Mouse (Mus musculus) ES-E14 (cell line): ENCODE data around the gene Fgf14.

Experiments
- CHD2 ChIP-seq: IDR thresholded peaks from 2 replicates; pipeline ENCODE4 v1.6.1; 2014; ENCODE audit warnings: mild to moderate bottlenecking, low read depth, low read length, inconsistent platforms
- HCFC1 ChIP-seq: IDR thresholded peaks from 2 replicates; pipeline ENCODE4 v1.6.1; 2012; ENCODE audit warnings: low read length, inconsistent platforms, borderline replicate concordance; ENCODE audit not compliant: insufficient read depth
- MAFK ChIP-seq: IDR thresholded peaks from 2 replicates; pipeline ENCODE4 v1.6.1; 2014; ENCODE audit warnings: mild to moderate bottlenecking, low read depth, low read length, inconsistent platforms; ENCODE audit not compliant: insufficient read depth
- ZC3H11A ChIP-seq: IDR thresholded peaks from 2 replicates; pipeline ENCODE4 v1.6.1; 2012; ENCODE audit warnings: low read depth, mild to moderate bottlenecking, inconsistent platforms, low read length, borderline replicate concordance
- ZNF384 ChIP-seq: IDR thresholded peaks from 2 replicates; pipeline ENCODE4 v1.6.1; 2012; ENCODE audit warnings: low read depth, low read length, inconsistent platforms

DNA sequence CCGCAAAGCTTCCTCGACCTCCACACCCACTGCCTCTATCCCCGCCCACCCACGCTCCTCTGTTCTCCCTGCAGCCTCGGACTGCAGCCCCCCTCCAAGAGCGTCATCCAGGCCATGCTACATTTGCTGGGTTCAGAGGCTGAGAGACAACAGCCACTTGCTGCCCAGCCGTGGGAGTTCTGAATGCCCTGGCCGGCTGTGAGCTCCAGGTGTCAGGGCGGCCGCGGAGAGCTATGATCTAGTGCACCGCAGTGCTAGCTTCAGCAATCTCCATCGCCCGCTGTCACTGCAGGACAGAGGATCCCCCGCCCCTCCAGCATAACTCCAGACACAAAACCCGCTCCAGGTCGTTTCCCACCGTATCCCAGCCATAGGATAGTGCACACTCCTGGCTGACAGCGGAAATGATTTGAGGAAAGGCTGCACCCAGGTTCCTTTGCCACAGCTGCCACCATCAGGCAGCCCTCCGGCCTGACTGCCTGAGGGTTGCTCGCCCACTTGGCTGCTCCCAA, 1.7 kb downstream of the Fgf14 start:
- TF ChIP-seq ZC3H11A (no peak), HCFC1 (no peak), ZNF384 (no peak), CHD2 (no peak), MAFK (no peak)
